Mouse (Mus musculus): ENCODE results near the gene Exoc8.

GRCm38 (mm10) chr8:124936699-124937098, 39.2 kb upstream of the Exoc8 start:
- TF ChIP-seq CTCF (conservative IDR thresholded peaks at IDR 0.05; ENCODE audit: low read length) (no peak), POU5F1 (IDR thresholded peaks at IDR 0.05; ENCODE audit: borderline replicate concordance, low read length) (no peak), NANOG (IDR thresholded peaks at IDR 0.05; ENCODE audit: borderline replicate concordance, low read length) (no peak)

Data from E14TG2a.4 (cell line).